Mouse (Mus musculus): ENCODE results near the gene Wap.

DNA sequence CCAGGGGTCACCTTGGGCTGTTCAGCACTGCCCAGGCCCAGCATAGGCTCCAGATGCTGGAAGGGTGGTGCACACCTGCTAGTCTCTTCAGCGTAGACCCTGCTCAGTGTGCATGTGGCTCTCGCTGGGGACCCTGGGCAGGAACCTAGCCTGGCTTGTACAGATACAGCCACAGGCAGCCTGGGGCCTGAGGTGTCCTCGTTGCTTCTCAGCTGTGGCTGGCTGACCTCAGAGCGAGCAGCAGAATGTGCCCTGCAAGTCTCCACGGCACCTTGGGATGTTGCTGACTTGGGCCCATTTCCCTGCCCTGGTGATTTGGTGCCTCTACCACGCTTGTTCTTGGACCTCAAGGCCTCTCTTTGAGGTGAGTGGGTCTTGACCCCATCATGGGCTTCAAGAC is 38.6 kb downstream of the Wap start:
- TF ChIP-seq CTCF (IDR thresholded peaks at IDR 0.05; ENCODE audit: borderline replicate concordance, insufficient read depth, low read depth, low read length) (no peak), POLR2A (IDR thresholded peaks at IDR 0.05; ENCODE audit: borderline replicate concordance, insufficient read depth, low read length) (no peak)
